Mouse (Mus musculus) liver, embryonic 12.5 days (tissue): ENCODE measurements at regions not wholly inside any gene's neighbourhood (a gene's known extent, or its start where the extent isn't known, plus 50 kb on each side); places are given as distances from the start of the nearest gene placed in this dataset.

ENCODE experiments used
- ATAC-seq: fragments of 200-750 bp; cut with Nextera tagmentation; 2 replicates; pipeline ENCODE4 v1.8.0; 2017; ENCODE audit warnings: moderate number of reproducible peaks, mild to moderate bottlenecking, moderate library complexity
- H3K27ac ChIP-seq: fragments of 300-500 bp; sonication (generic); 2 replicates; pipeline ENCODE4 v1.5.1; 2016; ENCODE audit warnings: mild to moderate bottlenecking
- H3K27me3 ChIP-seq: fragments of 300-500 bp; sonication (generic); replicated peaks from 2 replicates; pipeline ENCODE4 v1.6.1; 2016; ENCODE audit warnings: mild to moderate bottlenecking, moderate library complexity
- H3K36me3 ChIP-seq: fragments of 300-500 bp; sonication (generic); 2 replicates; pipeline ENCODE4 v1.6.1; 2016; ENCODE audit warnings: mild to moderate bottlenecking, moderate library complexity
- H3K4me1 ChIP-seq: fragments of 300-500 bp; sonication (generic); 2 replicates; pipeline ENCODE4 v1.6.1; 2016
- H3K4me2 ChIP-seq: fragments of 300-500 bp; sonication (generic); 2 replicates; pipeline ENCODE4 v1.6.1; 2016; ENCODE audit warnings: mild to moderate bottlenecking, moderate library complexity
- H3K4me3 ChIP-seq: fragments of 300-500 bp; sonication (generic); 2 replicates; pipeline ENCODE4 v1.5.1; 2016; ENCODE audit warnings: mild to moderate bottlenecking, moderate library complexity
- H3K9ac ChIP-seq: fragments of 300-500 bp; sonication (generic); 2 replicates; pipeline ENCODE4 v1.6.1; 2016; ENCODE audit warnings: mild to moderate bottlenecking, moderate library complexity
- H3K9me3 ChIP-seq: fragments of 300-500 bp; sonication (generic); replicated peaks from 2 replicates; pipeline ENCODE4 v1.6.1; 2016; ENCODE audit warnings: mild to moderate bottlenecking, moderate library complexity
- WGBS: fragments of 180-500 bp; shearing (Covaris S2); methylation state at CpG from one replicate; pipeline ENCODE4 v1.1.7; 2016; ENCODE audit not compliant: insufficient replicate concordance; 5-methylcytosine and 5-hydroxymethylcytosine counted together

GRCm38 (mm10) chr16:76181596-76181995, 159.5 kb upstream of the Samsn1 start:
- no peak overlapping the region for H3K27ac ChIP-seq
- no peak overlapping the region for H3K4me3 ChIP-seq
- H3K9ac ChIP-seq, result no peak overlapping the region
- H3K4me1 ChIP-seq, result no peaks in the 10 kb centered on the region
- 60% methylated on average over 3 of the region's 3 CpGs for WGBS
- H3K27me3 ChIP-seq, result no peaks in the 10 kb centered on the region
- no peak for ATAC-seq
- H3K9me3 ChIP-seq, result no peaks in the 10 kb centered on the region
- no peaks in the 10 kb centered on the region for H3K36me3 ChIP-seq
- H3K4me2 ChIP-seq, result no peak overlapping the region

GRCm38 (mm10) chr16:76167651-76168050, 145.6 kb upstream of the Samsn1 start:
- no peaks in the 10 kb centered on the region for H3K27me3 ChIP-seq
- no peaks in the 10 kb centered on the region for H3K4me1 ChIP-seq
- no peaks in the 10 kb centered on the region for H3K36me3 ChIP-seq
- WGBS, result 51% methylated on average over 2 of the region's 2 CpGs
- no peak for ATAC-seq
- no peak overlapping the region for H3K4me3 ChIP-seq
- H3K27ac ChIP-seq, result no peak overlapping the region
- no peaks in the 10 kb centered on the region for H3K9me3 ChIP-seq
- H3K9ac ChIP-seq, result no peak overlapping the region
- H3K4me2 ChIP-seq, result no peak overlapping the region

- no peak overlapping the region for H3K27ac ChIP-seq
- H3K4me2 ChIP-seq, result no peak overlapping the region
- H3K9ac ChIP-seq, result no peak overlapping the region
- 79% methylated on average over 5 of the region's 5 CpGs for WGBS
- ATAC-seq, result no peak
- H3K36me3 ChIP-seq, result no peaks in the 10 kb centered on the region
- no peaks in the 10 kb centered on the region for H3K9me3 ChIP-seq
- no peaks in the 10 kb centered on the region for H3K27me3 ChIP-seq
- no peaks in the 10 kb centered on the region for H3K4me1 ChIP-seq
- no peak overlapping the region for H3K4me3 ChIP-seq
Measured at GRCm38 (mm10) chr16:76160879-76161278, 138.8 kb upstream of the Samsn1 start.

GRCm38 (mm10) chr16:76158585-76158984, 136.5 kb upstream of the Samsn1 start:
- 84% methylated on average over 7 of the region's 7 CpGs for WGBS
- Histone ChIP-seq H3K4me2 (no peak overlapping the region), H3K27ac (no peak overlapping the region), H3K36me3 (no peaks in the 10 kb centered on the region), H3K9me3 (no peaks in the 10 kb centered on the region), H3K27me3 (no peaks in the 10 kb centered on the region), H3K9ac (no peak overlapping the region), H3K4me1 (no peaks in the 10 kb centered on the region), H3K4me3 (no peak overlapping the region)
- no peak for ATAC-seq

GRCm38 (mm10) chr16:76153766-76154525, 131.9 kb upstream of the Samsn1 start:
- no peak for ATAC-seq
- Histone ChIP-seq H3K9me3 (no peaks in the 10 kb centered on the region), H3K36me3 (no peaks in the 10 kb centered on the region), H3K4me2 (no peak overlapping the region), H3K27me3 (no peaks in the 10 kb centered on the region), H3K27ac (no peak overlapping the region), H3K9ac (no peak overlapping the region), H3K4me3 (no peak overlapping the region), H3K4me1 (no peaks in the 10 kb centered on the region)
- WGBS, result 71% methylated on average over 12 of the region's 12 CpGs

GRCm38 (mm10) chr16:76149581-76149980, 127.5 kb upstream of the Samsn1 start:
- WGBS, result 58% methylated on average over 5 of the region's 5 CpGs
- H3K27ac ChIP-seq, result no peak overlapping the region
- no peaks in the 10 kb centered on the region for H3K4me1 ChIP-seq
- no peaks in the 10 kb centered on the region for H3K36me3 ChIP-seq
- H3K4me3 ChIP-seq, result no peak overlapping the region
- ATAC-seq, result no peak
- H3K4me2 ChIP-seq, result no peak overlapping the region
- no peak overlapping the region for H3K9ac ChIP-seq
- H3K9me3 ChIP-seq, result no peaks in the 10 kb centered on the region
- no peaks in the 10 kb centered on the region for H3K27me3 ChIP-seq

GRCm38 (mm10) chr16:76133892-76134291, 111.8 kb upstream of the Samsn1 start:
- Histone ChIP-seq H3K4me1 (no peaks in the 10 kb centered on the region), H3K9ac (no peak overlapping the region), H3K4me2 (no peak overlapping the region), H3K9me3 (no peaks in the 10 kb centered on the region), H3K27me3 (no peaks in the 10 kb centered on the region), H3K4me3 (no peak overlapping the region), H3K27ac (no peak overlapping the region), H3K36me3 (no peaks in the 10 kb centered on the region)
- WGBS, result 58% methylated on average over 2 of the region's 2 CpGs
- no peak for ATAC-seq

GRCm38 (mm10) chr16:76130486-76130885, 108.4 kb upstream of the Samsn1 start:
- WGBS, result 73% methylated on average over 9 of the region's 9 CpGs
- no peak overlapping the region for H3K4me2 ChIP-seq
- no peak for ATAC-seq
- H3K4me3 ChIP-seq, result no peak overlapping the region
- no peaks in the 10 kb centered on the region for H3K4me1 ChIP-seq
- no peaks in the 10 kb centered on the region for H3K27me3 ChIP-seq
- H3K36me3 ChIP-seq, result no peaks in the 10 kb centered on the region
- no peak overlapping the region for H3K9ac ChIP-seq
- no peaks in the 10 kb centered on the region for H3K9me3 ChIP-seq
- no peak overlapping the region for H3K27ac ChIP-seq

GRCm38 (mm10) chr16:76129982-76130381, 107.9 kb upstream of the Samsn1 start:
- no peak for ATAC-seq
- H3K4me1 ChIP-seq, result no peaks in the 10 kb centered on the region

GRCm38 (mm10) chr16:76123021-76123384, 100.9 kb upstream of the Samsn1 start:
- Histone ChIP-seq H3K27ac (no peak overlapping the region), H3K4me3 (no peak overlapping the region), H3K36me3 (no peaks in the 10 kb centered on the region), H3K9me3 (no peaks in the 10 kb centered on the region), H3K4me1 (peaks cover 13% of the 10 kb centered on the region), H3K4me2 (no peak overlapping the region), H3K9ac (no peak overlapping the region), H3K27me3 (no peaks in the 10 kb centered on the region)
- WGBS, result 39% methylated on average over 5 of the region's 5 CpGs
- ATAC-seq, result no peak

More at GRCm38 (mm10) chr16:76129982-76130381, 107.9 kb upstream of the Samsn1 start:
- H3K9me3 ChIP-seq, result no peaks in the 10 kb centered on the region
- no peak overlapping the region for H3K4me3 ChIP-seq
- no peak overlapping the region for H3K9ac ChIP-seq
- no peaks in the 10 kb centered on the region for H3K27me3 ChIP-seq
- no peak overlapping the region for H3K27ac ChIP-seq
- 76% methylated on average over 2 of the region's 2 CpGs for WGBS
- H3K36me3 ChIP-seq, result no peaks in the 10 kb centered on the region
- H3K4me2 ChIP-seq, result no peak overlapping the region

- no peak overlapping the region for H3K9ac ChIP-seq
- 33% methylated on average over 9 of the region's 9 CpGs for WGBS
- no peaks in the 10 kb centered on the region for H3K36me3 ChIP-seq
- peaks cover 13% of the 10 kb centered on the region for H3K4me1 ChIP-seq
- no peaks in the 10 kb centered on the region for H3K27me3 ChIP-seq
- H3K4me2 ChIP-seq, result no peak overlapping the region
- 0 out of 2 replicates have a peak, but pooled peaks have one; percentile 40 for ATAC-seq
- no peak overlapping the region for H3K27ac ChIP-seq
- no peaks in the 10 kb centered on the region for H3K9me3 ChIP-seq
- H3K4me3 ChIP-seq, result no peak overlapping the region
Measured at GRCm38 (mm10) chr16:76122172-76123020, 100.3 kb upstream of the Samsn1 start.

- no peaks in the 10 kb centered on the region for H3K27me3 ChIP-seq
- no peak overlapping the region for H3K9ac ChIP-seq
- H3K4me2 ChIP-seq, result no peak overlapping the region
- no peaks in the 10 kb centered on the region for H3K9me3 ChIP-seq
- peaks cover 13% of the 10 kb centered on the region for H3K4me1 ChIP-seq
- H3K27ac ChIP-seq, result no peak overlapping the region
- no peak for ATAC-seq
- 82% methylated on average over 2 of the region's 2 CpGs for WGBS
- no peaks in the 10 kb centered on the region for H3K36me3 ChIP-seq
- no peak overlapping the region for H3K4me3 ChIP-seq
Measured at GRCm38 (mm10) chr16:76120712-76121111, 98.6 kb upstream of the Samsn1 start.
